Mouse (Mus musculus): ENCODE results near the gene Twist2.

The Twist2 gene

GRCm38 (mm10) chr1:91819237-91819636, 18.0 kb downstream of the Twist2 start:
- no peak for DNase-seq (ENCODE audit: low spot score)

GRCm38 (mm10) chr1:91820531-91820930, 19.3 kb downstream of the Twist2 start:
- no peak for DNase-seq (ENCODE audit: low spot score)

- no peak for DNase-seq (ENCODE audit: low spot score)
These were observed 21.1 kb downstream of the Twist2 start for GRCm38 (mm10) chr1:91822316-91822824.

- no peak for DNase-seq (ENCODE audit: low spot score)
These were observed 22.3 kb downstream of the Twist2 start for GRCm38 (mm10) chr1:91823530-91823929.

GRCm38 (mm10) chr1:91823951-91824350, 22.7 kb downstream of the Twist2 start:
- DNase-seq (ENCODE audit: low spot score), result no peak

GRCm38 (mm10) chr1:91825261-91825660, 24.0 kb downstream of the Twist2 start:
- DNase-seq (ENCODE audit: low spot score), result no peak

GRCm38 (mm10) chr1:91831978-91832377, 30.7 kb downstream of the Twist2 start:
- no peak for DNase-seq (ENCODE audit: low spot score)

GRCm38 (mm10) chr1:91839557-91839956, 38.3 kb downstream of the Twist2 start:
- no peak for DNase-seq (ENCODE audit: low spot score)

- DNase-seq (ENCODE audit: low spot score), result no peak
These were observed 38.7 kb downstream of the Twist2 start for GRCm38 (mm10) chr1:91839979-91840378.

- DNase-seq (ENCODE audit: low spot score), result no peak
These were observed 43.0 kb downstream of the Twist2 start for GRCm38 (mm10) chr1:91844236-91844635.

GRCm38 (mm10) chr1:91844681-91845379, 43.6 kb downstream of the Twist2 start:
- DNase-seq (ENCODE audit: low spot score), result no peak

- no peak for DNase-seq (ENCODE audit: low spot score)
These were observed 44.2 kb downstream of the Twist2 start for GRCm38 (mm10) chr1:91845380-91845957.

- DNase-seq (ENCODE audit: low spot score), result no peak
These were observed 50.0 kb downstream of the Twist2 start for GRCm38 (mm10) chr1:91851300-91851699.

GRCm38 (mm10) chr1:91856771-91857664, 55.8 kb downstream of the Twist2 start:
- DNase-seq (ENCODE audit: low spot score), result no peak

GRCm38 (mm10) chr1:91858101-91858790, 57.0 kb downstream of the Twist2 start:
- DNase-seq (ENCODE audit: low spot score), result no peak

GRCm38 (mm10) chr1:91858901-91859300, 57.6 kb downstream of the Twist2 start:
- DNase-seq (ENCODE audit: low spot score), result no peak

- no peak for DNase-seq (ENCODE audit: low spot score)
These were observed 60.2 kb downstream of the Twist2 start for GRCm38 (mm10) chr1:91861511-91861910.

GRCm38 (mm10) chr1:91866001-91866400, 64.7 kb downstream of the Twist2 start:
- DNase-seq (ENCODE audit: low spot score), result no peak

GRCm38 (mm10) chr1:91871101-91871500, 69.8 kb downstream of the Twist2 start:
- DNase-seq (ENCODE audit: low spot score), result no peak

- DNase-seq (ENCODE audit: low spot score), result no peak
These were observed 71.3 kb downstream of the Twist2 start for GRCm38 (mm10) chr1:91872388-91873059.

GRCm38 (mm10) chr1:91873572-91874285, 72.5 kb downstream of the Twist2 start:
- DNase-seq (ENCODE audit: low spot score), result no peak

All from spleen, adult 12 weeks (tissue).